Mouse (Mus musculus) gastrocnemius, postnatal 10 days (tissue): ENCODE results near the gene Bmp8a. TPM values are rescaled to one million over a fixed set of nuclear protein-coding genes. Genes with fewer than 3 reads are reported as not detected.
A peak's percentile ranks its signal among the peaks of the same experiment; 100 is the strongest.
"Not testable (repeated sequence)": the region's sequence is repeated elsewhere in the genome, so short reads cannot be mapped to it uniquely, and the experiment has no call there.

Experiments
- DNase-seq: peaks from one replicate; pipeline ENCODE4 v3.0.0; 2021; ENCODE audit warnings: mixed read lengths
- total RNA-seq, 2 experiments: library from RNA; stranded (reverse); gene quantifications; 2 replicates each; pipeline ENCODE4 v1.2.3; 2021

Gene Bmp8a
- total RNA-seq, 2 experiments from 2014 or later: 0.59 TPM; not detected in 1

DNA sequence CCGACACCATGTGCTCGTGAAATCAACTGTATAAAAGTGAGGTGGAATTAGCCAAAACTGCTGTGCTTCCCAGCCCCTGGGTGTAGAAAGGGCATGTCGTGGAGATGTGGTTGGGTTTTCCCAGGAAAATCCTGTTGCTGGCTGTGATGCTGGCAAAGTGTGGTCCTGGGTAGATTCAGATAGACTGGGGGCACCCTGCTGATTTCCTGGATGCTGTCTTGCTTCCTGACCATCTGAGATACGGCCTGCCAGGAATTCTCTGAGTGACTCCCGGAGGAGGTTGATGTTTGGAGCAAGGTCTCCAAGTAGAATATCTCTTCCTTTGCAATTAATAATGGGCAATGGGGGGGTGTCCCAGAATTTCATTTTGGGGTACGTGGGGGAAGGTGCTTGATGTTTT lies 14.1 kb downstream of the Bmp8a start:
- DNase-seq: no peak

DNA sequence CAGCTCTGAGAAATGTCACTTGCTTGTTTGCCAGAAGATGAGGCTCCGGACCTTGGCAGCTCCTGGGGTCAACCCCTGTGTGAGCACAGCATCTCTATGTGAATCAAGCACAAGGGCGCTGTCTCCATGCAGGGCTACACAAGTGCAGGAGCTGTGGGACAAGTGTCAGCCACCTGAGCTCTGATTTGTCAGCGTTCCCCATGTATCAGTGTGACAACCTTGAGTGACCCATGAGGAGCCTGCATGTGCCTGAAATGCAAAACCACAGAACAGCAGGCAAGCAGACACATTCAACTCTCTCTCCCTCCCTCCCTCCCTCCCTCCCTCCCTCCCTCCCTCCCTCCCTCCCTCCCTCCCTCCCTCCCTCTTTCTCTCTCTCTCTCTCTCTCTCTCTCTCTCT lies 15.4 kb downstream of the Bmp8a start:
- DNase-seq: no peak

DNA sequence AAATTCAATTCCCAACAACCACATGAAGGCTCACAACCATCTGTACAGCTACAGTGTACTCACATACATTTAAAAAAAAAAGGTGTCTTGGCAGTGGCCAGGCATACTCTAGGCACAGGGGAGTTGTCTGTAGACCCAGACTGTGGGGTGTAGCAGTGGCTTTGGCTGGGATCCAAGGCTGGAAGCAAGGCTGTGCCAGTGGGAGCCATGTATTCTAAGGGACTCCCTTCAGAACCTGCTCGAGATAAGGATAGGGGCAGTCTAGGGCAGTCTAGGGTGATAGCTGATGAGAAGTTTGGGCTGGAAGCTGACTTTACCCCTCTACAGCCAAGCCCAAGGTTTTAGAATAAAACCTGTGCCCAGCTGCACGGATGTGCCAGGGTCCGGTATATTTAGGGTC lies 17.0 kb downstream of the Bmp8a start:
- no peak for DNase-seq

DNA sequence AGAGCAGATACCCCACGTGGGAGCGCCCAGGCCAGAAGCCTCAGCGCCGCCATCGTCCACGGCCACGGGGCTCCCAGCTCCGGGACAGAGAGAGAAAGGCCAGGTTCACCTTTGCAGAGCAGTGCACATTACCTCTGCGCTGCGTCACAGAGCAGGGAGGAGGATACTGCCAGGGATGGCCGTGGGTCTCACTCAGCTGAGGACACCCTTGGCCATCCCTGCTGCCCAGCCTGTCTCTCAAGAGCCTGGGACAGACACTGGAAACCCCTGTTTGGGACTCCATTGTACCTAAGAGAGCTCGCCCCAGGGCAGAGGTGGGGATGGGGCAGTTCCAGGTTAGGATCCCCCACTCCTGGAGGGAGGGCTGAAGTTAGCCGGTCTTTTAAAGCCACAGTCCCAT lies 19.5 kb downstream of the Bmp8a start, which contains the start of gene Oxct2a:
Gene Oxct2a (minus strand): TSS at position 101 of the 400 bp plus-strand sequence.
- DNase-seq: no peak

DNA sequence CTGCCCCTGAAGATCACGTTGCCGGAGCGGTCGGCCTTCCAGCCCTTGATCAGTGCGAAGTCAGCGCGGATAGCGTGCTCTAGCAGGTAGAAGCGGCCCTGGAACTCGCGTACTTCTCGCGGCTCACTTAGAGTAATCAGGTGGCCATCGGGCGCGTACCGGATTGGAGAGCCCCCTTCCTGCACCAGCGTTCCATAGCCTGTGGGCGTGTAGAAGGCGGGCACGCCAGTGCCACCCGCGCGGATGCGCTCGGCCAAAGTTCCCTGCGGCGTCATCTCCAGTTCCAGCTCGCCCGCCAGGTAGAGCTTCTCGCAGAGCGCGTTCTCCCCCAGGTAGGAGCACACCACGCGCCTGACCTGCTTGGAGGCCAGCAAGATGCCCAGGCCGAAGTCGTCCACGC lies 20.1 kb downstream of the Bmp8a start:
- not testable (repeated sequence) for DNase-seq

DNA sequence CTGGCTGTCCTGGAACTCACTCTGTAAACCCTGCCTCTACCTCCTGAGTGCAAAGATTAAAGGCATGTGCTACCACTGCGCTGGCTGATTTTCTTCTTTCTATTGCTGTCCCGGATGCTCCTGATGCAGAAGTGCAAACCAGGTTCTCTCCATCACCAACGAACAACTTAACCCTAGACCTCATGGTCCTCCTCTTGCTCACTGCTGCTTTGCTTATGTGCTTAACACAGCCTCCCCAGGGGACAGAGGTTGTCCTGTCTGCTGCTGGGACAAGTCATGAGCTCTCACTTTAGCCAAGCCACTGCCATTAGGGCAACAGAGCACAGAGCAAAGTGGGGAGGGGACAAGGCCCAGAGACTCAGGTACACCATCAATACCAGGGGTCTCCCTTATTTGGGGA lies 28.6 kb downstream of the Bmp8a start:
- no peak for DNase-seq

DNA sequence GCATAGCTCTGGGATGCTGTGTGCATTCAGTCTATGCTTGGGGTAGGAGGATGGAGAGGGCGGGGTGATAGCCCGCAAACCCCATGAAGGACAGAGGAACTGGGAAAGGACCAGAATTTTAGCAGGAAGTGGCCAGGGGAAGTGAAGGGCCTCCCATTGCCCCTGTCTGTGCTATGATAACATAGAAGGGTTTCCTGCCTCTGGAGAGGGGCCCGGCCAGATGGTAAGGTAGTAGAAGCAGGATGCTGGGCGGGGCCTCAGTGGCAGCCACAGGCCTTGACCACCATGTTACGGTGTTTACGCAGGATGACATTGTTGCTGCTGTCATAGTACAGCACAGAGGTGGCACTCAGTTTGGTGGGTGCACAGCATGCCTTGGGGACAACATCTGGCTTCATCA lies 30.0 kb downstream of the Bmp8a start:
- no peak for DNase-seq

DNA sequence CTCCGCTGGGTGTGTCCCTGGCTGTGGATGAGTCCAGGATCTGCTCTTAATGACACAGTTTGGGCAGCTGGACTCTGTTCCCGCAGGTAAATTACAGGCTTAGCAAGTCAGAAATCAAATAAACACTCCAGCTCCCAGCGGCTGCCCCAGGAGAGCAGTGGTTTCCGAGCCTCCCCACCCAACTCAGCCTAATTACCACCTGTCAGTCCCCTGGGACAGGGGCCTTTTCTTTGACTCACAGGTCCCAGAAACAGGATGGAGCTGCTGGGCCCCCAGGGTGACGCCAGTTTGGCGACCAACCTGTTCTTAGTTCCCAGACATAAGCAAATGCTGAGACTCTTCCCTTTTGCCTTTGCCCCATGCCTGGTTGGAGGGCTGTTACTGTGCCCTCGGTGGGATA lies 31.2 kb downstream of the Bmp8a start:
- no peak for DNase-seq

DNA sequence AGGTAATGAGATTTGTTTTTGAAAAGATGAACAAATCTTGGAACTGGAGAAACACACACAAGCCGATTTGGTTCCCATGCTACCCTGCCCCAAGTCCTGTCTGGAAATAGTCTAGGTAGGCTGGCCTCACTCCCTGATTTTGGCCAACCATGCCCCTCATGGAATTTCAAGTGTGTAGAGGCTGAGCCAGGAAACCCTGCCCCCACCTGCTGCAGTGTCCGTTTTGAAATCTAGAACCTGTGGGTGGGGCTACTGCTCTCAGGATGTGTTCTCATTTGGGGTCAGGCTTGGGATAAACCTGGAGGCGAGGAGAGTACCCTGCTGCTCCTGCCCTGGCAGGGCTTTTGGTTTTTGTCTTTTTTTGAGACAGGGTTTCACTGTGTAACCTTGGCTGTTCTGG lies 34.8 kb downstream of the Bmp8a start:
- DNase-seq: no peak

DNA sequence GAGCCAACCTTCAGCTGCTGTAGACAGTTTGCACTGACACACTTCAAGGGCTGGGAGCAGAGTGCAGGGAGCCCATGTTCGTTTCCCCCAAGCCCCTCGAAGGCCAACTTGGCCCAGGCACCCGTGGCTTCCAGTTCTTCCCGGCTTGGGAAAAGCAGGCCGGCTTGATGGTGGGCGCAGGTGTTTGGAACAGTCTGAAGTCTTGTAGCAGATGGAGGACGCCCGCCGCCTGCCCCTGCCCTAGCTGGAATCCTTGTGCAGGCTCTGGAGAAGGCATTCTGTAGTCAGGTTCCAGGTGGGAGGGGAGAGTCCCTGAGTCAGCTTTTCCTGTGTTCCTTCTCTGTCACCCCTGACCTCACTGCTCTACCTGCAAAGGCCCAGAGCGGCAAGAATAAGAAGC lies 36.1 kb downstream of the Bmp8a start:
- DNase-seq: no peak

DNA sequence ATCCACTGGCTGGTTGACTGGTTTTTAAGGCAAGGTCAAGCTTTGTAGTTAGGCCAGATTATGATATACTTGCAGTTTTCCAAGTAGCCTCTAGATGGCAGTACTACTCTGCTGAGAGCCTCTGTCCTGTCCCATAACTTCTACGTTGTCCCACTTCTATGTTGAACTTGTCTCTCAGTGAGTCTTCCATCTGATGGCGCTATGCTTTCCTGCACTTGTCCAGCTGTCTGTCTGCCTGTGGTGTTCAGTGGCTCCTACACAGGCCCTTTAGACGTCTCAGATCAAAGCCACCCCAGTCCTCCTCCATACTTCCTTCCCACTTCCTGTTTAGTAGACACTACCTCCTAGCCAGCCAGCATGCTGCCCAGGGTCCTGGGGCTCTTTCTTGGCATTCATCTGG lies 37.3 kb downstream of the Bmp8a start:
- DNase-seq: no peak

DNA sequence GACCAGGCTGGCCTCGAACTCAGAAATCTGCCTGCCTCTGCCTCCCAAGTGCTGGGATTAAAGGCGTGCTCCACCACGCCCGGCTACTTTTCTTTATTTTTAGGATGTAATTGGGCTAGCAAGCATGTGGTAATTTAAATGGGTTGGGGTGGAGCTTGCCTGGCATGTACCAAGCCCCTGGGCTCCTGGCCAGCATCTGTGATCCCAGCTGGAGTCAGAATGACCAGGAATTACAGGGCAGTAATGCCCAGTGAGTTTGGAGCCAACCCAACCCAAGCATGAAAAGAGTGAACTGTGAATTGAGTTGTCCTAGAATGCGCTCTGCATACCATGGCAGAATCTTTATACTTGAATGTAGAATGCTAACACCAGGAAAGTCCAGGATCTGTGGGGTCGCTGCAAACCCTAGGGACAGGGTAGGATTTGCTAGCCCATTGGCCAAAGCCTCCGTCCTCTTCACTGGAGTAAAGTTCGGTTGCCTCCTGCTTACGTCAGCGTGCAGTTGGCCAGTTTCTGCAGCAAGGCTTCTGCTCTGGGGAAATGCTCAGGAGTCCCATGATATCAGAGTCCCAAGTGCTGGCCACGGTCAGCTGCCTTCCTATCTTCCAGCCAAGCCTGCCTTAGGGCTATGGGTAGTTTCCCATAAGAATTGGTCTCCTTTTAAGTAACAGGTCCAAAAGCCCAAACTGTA lies 43.9 kb downstream of the Bmp8a start:
- peak; percentile 59 for DNase-seq

DNA sequence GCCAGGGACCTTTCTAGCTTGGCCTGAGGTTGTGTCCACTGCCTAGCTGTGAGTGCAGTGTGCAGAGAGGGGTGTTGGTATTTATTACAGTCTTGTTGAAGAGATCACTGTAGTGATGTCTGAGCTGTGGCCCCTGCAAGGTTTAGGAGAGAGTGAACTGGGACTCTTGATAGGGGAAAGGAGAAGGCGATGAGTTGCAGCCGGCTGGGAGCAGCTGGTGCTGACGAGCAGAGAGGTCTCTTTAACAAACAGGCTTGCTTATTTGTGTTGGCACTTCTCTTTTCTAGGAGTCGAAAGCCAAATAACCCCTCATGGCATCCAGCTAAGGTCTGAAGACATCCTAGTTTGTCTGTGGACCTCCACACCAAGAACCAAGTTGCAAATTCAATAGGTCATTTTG lies 44.8 kb downstream of the Bmp8a start:
- no peak for DNase-seq

DNA sequence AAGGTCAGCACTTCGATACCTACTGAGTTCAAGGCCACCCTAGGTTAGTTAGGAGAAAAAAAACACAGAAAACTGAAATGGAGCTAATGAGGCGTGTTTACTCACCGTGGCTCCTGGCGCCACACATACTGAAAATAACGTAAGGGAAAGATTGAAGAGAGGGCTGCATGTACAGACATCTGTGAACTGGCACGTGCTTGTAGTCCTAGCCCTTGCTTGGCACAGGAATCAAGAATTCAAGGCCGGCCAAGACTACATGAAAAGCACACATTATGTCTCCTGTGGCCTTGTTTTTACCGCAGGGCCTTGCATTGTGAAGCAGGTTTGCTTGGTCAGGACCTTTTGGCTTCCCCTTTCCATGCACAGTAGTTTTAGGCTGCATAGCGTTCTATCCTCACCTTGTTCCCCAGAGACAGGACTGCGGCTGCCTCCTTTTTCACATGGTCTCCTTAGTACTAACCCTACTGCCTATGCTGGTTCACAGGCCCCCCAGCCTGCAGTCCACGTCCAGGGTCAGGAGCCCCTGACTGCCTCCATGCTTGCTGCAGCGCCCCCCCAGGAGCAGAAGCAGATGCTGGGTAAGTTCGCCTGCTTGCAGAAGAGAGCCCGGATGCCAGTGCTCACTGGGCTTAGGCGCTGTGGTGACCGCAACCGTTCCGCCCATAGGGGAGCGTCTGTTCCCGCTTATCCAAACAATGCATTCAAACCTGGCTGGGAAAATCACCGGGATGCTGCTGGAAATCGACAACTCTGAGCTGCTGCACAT lies 45.7 kb downstream of the Bmp8a start:
- DNase-seq: no peak

DNA sequence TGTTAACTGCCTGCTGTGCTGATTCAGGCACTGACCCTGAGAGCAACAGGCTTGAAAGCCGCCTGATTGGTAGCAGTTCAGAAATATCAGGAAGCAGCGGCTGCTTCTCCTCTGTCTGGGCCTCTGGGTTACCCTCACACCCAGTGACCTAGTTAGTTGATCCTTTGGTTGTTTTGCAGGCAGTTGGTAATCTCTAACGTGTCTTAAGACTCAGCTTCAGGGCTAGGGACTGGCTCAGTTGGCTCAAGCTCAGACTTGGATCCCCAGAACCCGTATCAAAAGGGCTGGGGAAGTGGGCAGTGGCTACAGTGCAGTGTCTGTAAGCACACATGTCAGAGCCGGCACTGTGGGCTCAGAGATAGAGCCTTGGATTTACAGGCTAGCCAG lies 46.9 kb downstream of the Bmp8a start:
- DNase-seq: no peak

DNA sequence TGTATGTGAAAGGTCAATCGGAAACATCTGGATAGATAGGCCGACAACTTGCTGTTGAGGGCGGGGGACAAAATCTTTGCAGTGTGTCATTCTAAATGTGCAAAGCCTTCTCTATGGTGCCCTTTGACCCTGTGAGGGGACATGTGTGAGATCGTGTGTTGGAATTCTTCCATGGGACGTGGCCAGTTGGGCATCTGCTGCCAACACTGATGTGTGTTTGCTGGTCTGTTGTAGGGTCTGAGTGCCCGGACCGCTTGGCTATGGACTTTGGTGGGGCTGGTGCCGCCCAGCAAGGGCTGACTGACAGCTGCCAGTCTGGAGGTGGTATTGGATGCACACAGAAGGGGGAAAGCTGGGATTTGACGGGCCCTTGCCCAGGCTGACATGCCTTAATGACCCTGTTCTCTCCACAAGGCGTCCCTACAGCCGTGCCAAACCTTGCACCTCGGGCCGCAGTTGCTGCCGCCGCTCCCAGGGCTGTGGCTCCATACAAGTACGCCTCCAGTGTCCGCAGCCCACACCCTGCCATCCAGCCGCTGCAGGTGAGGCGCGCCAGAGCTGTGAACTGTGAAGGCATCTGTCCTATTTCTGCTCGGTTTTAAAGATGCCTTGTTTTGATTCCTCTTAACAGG lies 47.4 kb downstream of the Bmp8a start:
- no peak for DNase-seq

DNA sequence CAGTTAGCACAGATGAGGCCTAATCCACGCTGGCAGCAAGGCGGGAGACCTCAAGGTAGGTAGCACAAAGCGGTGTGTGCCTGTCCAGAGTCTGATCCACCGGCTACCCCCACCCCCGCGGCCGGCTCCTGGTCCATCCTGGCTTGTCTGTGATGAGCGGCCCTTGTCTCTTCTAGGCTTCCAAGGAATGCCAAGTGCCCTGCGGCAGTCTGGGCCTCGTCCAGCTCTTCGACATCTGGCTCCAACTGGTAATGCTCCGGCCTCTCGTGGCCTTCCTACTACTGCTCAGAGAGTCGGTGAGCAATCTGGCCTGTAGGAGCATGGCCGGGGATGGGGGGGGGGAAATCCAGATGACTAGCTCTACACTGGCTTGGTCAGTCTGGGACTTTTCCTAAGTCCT lies 48.0 kb downstream of the Bmp8a start:
- DNase-seq: not testable (repeated sequence)

DNA sequence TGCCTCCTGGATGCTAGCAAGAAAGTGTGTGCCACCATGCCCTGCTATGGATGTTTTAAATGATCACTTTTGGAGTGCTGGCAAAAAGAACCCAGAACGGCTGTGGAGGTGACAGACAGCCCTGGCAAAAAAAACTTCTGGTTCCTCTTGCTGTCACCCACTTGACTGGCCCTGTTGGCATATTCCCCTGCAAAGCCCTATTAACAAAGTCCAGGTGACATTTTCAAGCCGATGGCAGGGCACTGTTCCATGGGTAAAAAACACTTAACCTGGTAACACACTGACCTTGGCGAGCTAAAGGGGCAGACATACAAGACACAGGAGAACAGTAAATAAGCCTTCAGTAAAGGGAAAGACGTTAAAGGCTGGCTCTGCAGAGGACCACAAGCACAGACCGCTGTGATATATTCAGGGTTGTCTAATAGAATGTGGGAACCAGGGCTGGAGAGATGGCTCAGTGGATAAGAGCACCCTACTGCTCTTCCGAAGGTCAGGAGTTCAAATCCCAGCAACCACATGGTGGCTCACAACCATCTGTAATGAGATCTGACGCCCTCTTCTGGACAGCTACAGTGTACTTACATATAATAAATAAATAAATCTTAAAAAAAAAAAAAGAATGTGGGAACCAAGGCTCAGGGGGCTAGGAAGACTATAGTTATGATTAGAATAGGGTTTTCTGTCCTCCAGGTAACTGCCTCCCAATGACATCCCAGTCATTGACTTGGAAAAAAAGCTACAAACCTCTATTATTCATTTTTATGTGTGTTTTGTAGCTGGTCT lies 49.2 kb downstream of the Bmp8a start:
- DNase-seq: no peak

DNA sequence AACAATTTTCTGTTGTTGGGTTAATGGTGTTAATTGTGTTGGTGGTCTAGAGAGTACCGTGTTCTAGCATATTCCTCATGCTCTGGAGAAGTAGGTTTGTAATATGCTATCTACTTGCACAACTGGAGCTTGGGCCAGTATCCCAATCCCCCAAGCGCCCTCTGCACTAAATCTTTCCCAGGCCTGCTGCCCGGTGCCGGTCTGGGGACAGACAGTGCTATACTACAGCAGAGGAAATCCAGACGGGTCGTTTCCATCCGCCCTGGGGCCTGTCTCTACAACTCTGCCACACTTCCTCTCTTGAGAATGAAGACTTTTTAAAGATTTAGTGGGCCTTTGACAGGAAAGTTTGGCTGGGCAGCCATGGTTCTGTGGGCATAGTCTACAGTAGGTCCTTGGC lies 50.1 kb downstream of the Bmp8a start:
- DNase-seq: no peak

DNA sequence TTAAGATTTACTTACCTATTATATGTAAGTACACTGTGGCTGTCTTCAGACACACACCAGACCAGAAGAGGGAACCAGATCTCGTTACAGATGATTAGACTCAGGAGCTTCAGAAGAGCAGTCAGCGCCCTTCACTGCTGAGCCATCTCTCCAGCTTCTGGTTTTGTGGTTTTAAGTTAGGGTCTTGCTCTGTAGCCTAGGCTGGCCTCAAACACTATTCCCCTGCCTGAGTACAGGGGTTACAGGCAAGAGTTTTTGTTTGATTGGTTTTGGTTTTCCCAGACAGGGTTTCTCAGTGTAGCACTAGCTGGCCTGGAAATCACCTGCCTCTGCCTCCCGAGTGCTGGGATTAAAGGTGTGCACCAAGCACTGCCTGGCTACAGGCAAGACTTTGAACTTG lies 50.7 kb downstream of the Bmp8a start:
- DNase-seq: no peak

DNA sequence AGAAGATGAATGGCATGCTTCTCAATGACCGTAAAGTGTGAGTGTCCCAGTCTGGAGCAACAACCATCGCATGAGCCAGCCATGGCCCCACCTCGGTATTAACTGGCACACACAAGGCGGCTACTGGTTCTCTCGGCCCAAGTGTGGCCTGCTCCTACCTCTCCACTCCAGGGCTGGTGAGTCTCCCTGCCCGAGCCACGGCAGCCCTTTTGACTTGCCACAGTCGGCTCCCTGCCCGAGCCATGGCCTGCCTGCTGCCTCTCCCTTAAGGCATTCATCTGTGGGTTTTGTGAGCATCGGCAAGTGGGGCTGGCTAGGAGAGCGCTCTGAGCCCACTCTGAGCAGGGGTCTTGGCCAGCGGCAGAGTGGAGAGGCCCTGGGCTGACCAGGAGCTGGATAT lies 54.0 kb downstream of the Bmp8a start:
- no peak for DNase-seq

DNA sequence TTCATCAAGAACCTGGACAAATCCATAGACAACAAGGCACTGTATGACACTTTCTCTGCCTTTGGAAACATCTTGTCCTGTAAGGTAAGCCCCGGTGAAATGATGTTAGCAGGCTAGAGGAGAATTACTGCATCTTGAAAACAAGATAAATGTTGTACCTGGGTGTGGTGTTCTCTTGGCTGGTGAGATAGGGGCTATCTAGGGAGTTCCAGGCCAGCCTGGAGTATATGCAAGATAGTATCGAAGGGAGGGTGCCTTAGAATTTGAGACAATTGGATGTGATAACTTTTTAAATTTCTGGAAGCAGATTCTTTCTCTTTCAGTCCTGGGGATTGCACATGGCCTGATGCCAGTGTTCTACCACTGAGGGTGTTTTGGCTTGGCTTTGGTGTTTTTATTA lies 56.3 kb downstream of the Bmp8a start:
- DNase-seq: no peak
